Mouse (Mus musculus) hindbrain, embryonic 15.5 days (tissue): ENCODE measurements around the gene Tle6. TPM values are rescaled to one million over a fixed set of nuclear protein-coding genes. Genes with fewer than 3 reads are reported as not detected.

Experiments
- ATAC-seq: fragments of 200-750 bp; cut with Nextera tagmentation; 2 replicates; pipeline ENCODE4 v1.8.0; 2017; ENCODE audit warnings: low read depth, moderate number of reproducible peaks, moderate TSS enrichment; ENCODE audit not compliant: low FRiP score
- H3K27ac ChIP-seq: fragments of 300-500 bp; sonication (generic); replicated peaks from 2 replicates; pipeline ENCODE4 v1.5.1; 2015; ENCODE audit warnings: mild to moderate bottlenecking, inconsistent platforms
- H3K27me3 ChIP-seq: fragments of 300-500 bp; sonication (generic); 2 replicates; pipeline ENCODE4 v1.6.1; 2015; ENCODE audit warnings: control low read depth, inconsistent platforms
- H3K36me3 ChIP-seq: fragments of 300-500 bp; sonication (generic); 2 replicates; pipeline ENCODE4 v1.6.1; 2015; ENCODE audit warnings: control low read depth, inconsistent platforms
- H3K4me1 ChIP-seq: fragments of 300-500 bp; sonication (generic); replicated peaks from 2 replicates; pipeline ENCODE4 v1.6.1; 2015; ENCODE audit warnings: control low read depth, inconsistent platforms
- H3K4me2 ChIP-seq: fragments of 300-500 bp; sonication (generic); 2 replicates; pipeline ENCODE4 v1.6.1; 2015; ENCODE audit warnings: moderate library complexity, mild to moderate bottlenecking, inconsistent platforms
- H3K4me3 ChIP-seq: fragments of 300-500 bp; sonication (generic); 2 replicates; pipeline ENCODE4 v1.5.1; 2015; ENCODE audit warnings: mild to moderate bottlenecking, inconsistent platforms
- H3K9ac ChIP-seq: fragments of 300-500 bp; sonication (generic); 2 replicates; pipeline ENCODE4 v1.6.1; 2015; ENCODE audit warnings: inconsistent platforms
- H3K9me3 ChIP-seq: fragments of 300-500 bp; sonication (generic); 2 replicates; pipeline ENCODE4 v1.6.1; 2016; ENCODE audit warnings: control low read depth, inconsistent platforms
- WGBS: fragments of 180-500 bp; shearing (Covaris S2); methylation state at CpG from one replicate; pipeline ENCODE4 v1.1.7; 2015; 5-methylcytosine and 5-hydroxymethylcytosine counted together
- polyA plus RNA-seq: library from polyadenylated mRNA; unstranded; fragments of >200 nt; fragmentation: Nextera tagmentation; extraction: Ambion mirVana; gene quantifications from 2 replicates; pipeline ENCODE4 v1.2.1, GENCODE M21; 2015

Tle6 gene
- polyA plus RNA-seq, 1 experiment from 2014 or later: 8.7 TPM

DNA sequence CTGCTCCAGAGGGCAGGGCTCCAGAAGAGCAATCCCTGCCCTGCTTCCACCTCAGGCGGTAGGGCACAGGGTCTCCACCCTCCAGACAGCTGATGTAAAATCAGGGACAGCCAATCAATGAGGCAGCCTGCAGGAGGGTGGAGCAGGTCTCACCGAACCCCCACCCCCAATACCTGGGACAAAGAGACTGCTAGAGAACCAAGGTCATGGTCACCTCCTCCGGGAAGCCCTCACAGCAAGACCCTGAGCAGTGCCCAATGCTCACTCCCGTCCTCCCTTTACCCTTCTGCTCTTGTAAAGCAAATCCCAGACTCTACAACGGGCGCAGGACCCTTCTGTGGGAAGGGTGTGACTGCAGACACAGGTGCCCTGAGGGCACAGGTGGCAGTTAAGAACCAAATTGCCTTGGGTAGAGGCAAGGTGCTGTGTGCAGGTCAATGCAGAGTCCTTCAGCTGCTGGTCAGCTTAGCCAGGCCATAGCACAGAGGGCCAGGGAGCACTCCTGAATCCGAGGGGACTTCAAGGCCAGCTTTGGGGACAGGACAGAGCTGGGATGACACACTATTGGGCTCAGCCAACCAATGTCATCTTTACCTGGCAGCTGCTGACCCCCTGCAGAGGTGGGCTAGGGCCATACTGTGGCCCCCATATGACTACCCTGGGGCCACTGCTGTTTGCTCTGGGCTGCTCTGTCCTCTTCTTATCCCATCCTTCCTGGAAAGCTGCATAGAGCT lies 58.0 kb downstream of the Tle6 start:
- peak overlapping the region; percentile 88 for H3K4me3 ChIP-seq
- no peak for ATAC-seq

DNA sequence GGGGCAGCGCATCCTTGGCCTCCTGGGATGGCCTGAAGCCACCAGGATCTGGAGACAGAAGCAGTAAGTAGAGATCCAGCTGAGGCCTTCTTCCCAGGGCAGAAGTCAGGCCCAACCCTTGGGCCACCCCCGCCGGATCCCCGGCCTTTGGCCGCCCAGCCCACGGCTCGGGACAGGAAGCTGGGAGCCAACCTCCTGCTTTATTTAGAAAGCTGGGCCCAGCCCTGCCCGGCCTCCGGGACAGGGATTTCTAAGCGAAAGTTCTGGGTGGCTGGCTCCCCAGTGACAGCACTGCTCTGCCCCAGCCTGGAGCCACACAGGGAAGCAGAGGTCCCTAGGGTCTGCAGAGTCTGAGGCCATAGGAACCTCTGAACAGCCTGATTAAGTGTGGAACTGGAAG lies 59.1 kb downstream of the Tle6 start:
- Histone ChIP-seq H3K27me3 (no peaks in the 10 kb centered on the region), H3K9me3 (no peaks in the 10 kb centered on the region), H3K4me2 (peak overlapping the region; percentile 15; the same call in 1 of the 2 replicates), H3K9ac (no peak overlapping the region), H3K4me1 (peaks cover 40% of the 10 kb centered on the region), H3K36me3 (no peaks in the 10 kb centered on the region), H3K27ac (no peak overlapping the region), H3K4me3 (no peak overlapping the region)
- ATAC-seq: no peak
- WGBS: 86% methylated on average over 10 of the region's 10 CpGs

More for the DNA sequence above, 58.0 kb downstream of the Tle6 start:
- WGBS: 82% methylated on average over 7 of the region's 7 CpGs
- no peaks in the 10 kb centered on the region for H3K9me3 ChIP-seq
- peaks cover 40% of the 10 kb centered on the region for H3K4me1 ChIP-seq
- peak overlapping the region; percentile 79; the same call in 1 of the 2 replicates for H3K9ac ChIP-seq
- peak overlapping the region; percentile 92 for H3K4me2 ChIP-seq
- H3K27me3 ChIP-seq: no peaks in the 10 kb centered on the region
- no peaks in the 10 kb centered on the region for H3K36me3 ChIP-seq
- H3K27ac ChIP-seq: no peak overlapping the region

DNA sequence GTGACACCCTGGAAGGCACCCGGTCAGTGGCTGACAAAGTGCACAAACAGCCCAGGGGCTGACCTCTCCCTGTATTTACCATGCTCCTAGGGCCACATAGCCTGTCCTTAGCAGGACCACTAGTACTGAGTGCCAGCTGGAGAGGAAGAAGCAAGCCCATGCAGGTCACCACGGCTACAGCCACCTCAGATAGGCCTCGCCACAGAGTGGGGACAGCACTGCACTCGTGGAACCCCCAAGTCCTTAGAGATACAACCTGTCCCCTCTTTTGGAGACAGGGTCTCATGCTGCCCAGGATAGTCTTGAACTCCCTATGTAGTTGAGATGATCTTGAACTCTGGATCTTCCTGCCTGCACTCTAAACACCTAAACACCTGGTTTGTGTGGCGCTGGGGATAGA lies 59.5 kb downstream of the Tle6 start:
- Histone ChIP-seq H3K4me1 (peaks cover 40% of the 10 kb centered on the region), H3K4me3 (no peak overlapping the region), H3K9me3 (no peaks in the 10 kb centered on the region), H3K27ac (no peak overlapping the region), H3K4me2 (peak overlapping the region; percentile 15; the same call in 1 of the 2 replicates), H3K9ac (no peak overlapping the region), H3K27me3 (no peaks in the 10 kb centered on the region), H3K36me3 (no peaks in the 10 kb centered on the region)
- ATAC-seq: no peak
- WGBS: 86% methylated on average over 5 of the region's 5 CpGs

Other genes starting within 250 kb of the Tle6 start
- gene Mfsd12, start 243.6 kb downstream of the Tle6 start, polyA plus RNA-seq: 21.0 and 21.1 TPM in 2 replicates
- gene 4930404N11Rik, start 235.3 kb downstream of the Tle6 start, polyA plus RNA-seq: 1.1 TPM in 2 replicates
- 147 and 152 TPM in 2 replicates for gene Fzr1, start 222.6 kb downstream of the Tle6 start, polyA plus RNA-seq
- 92.2 and 94.0 TPM in 2 replicates for gene Dohh, start 216.6 kb downstream of the Tle6 start, polyA plus RNA-seq
- gene Gm48551, start 216.6 kb downstream of the Tle6 start, polyA plus RNA-seq: 6.2 and 6.6 TPM in 2 replicates
- gene Gm48552, start 212.1 kb downstream of the Tle6 start, polyA plus RNA-seq: 2.1 and 2.7 TPM in 2 replicates
- gene Smim24, start 208.0 kb downstream of the Tle6 start, polyA plus RNA-seq: 1.4 and 1.8 TPM in 2 replicates
- 26.6 and 28.0 TPM in 2 replicates for gene Nfic, start 145.4 kb downstream of the Tle6 start, polyA plus RNA-seq
- 70.0 and 77.6 TPM in 2 replicates for gene Celf5, start 118.4 kb downstream of the Tle6 start, polyA plus RNA-seq
- 66.5 and 72.7 TPM in 2 replicates for gene Ncln, start 104.7 kb downstream of the Tle6 start, polyA plus RNA-seq
- 0.83 and 0.86 TPM in 2 replicates for gene S1pr4, start 100.9 kb downstream of the Tle6 start, polyA plus RNA-seq
- 1.1 and 1.2 TPM in 2 replicates for gene Gna15, start 76.8 kb downstream of the Tle6 start, polyA plus RNA-seq
- gene Gna11, start 55.9 kb downstream of the Tle6 start, polyA plus RNA-seq: 94.3 and 109 TPM in 2 replicates
- 820 and 884 TPM in 2 replicates for gene Aes, start 41.6 kb downstream of the Tle6 start, polyA plus RNA-seq
- gene Tle2, start 26.5 kb downstream of the Tle6 start, polyA plus RNA-seq: 46.6 and 46.9 TPM in 2 replicates
- 1.7 and 2.1 TPM in 2 replicates for gene BC025920, start 5.2 kb upstream of the Tle6 start, polyA plus RNA-seq
- gene Sirt6, start 26.7 kb upstream of the Tle6 start, polyA plus RNA-seq: 49.0 and 49.1 TPM in 2 replicates
- 19.4 and 23.6 TPM in 2 replicates for gene Ankrd24, start 27.5 kb upstream of the Tle6 start, polyA plus RNA-seq
- gene Gm10778, start 48.0 kb upstream of the Tle6 start, polyA plus RNA-seq: 5.4 and 6.5 TPM in 2 replicates
- 13.9 and 16.2 TPM in 2 replicates for gene Zfp433, start 103.8 kb upstream of the Tle6 start, polyA plus RNA-seq
- 14.6 and 16.4 TPM in 2 replicates for gene Gm3055, start 170.1 kb upstream of the Tle6 start, polyA plus RNA-seq
- 3.1 and 3.2 TPM in 2 replicates for gene Gm4767, start 211.1 kb upstream of the Tle6 start, polyA plus RNA-seq